Mouse (Mus musculus) heart, embryonic 10.5 days (tissue): ENCODE results near the gene Csrnp1. TPM values are rescaled to one million over a fixed set of nuclear protein-coding genes. Genes with fewer than 3 reads are reported as not detected.

Experiments
- DNase-seq: peaks from one replicate; pipeline ENCODE4 v3.0.0-alpha.2; 2017; ENCODE audit warnings: low spot score
- H3K27ac ChIP-seq: fragments of 300-500 bp; sonication (generic); 2 replicates; pipeline ENCODE4 v1.5.1; 2016; ENCODE audit warnings: mild to moderate bottlenecking
- H3K27me3 ChIP-seq: fragments of 300-500 bp; sonication (generic); 2 replicates; pipeline ENCODE4 v1.6.1; 2016; ENCODE audit warnings: mild to moderate bottlenecking; ENCODE audit not compliant: poor library complexity, insufficient read depth, severe bottlenecking
- H3K36me3 ChIP-seq: fragments of 300-500 bp; sonication (generic); 2 replicates; pipeline ENCODE4 v1.6.1; 2016; ENCODE audit warnings: mild to moderate bottlenecking, moderate library complexity
- H3K4me1 ChIP-seq: fragments of 300-500 bp; sonication (generic); 2 replicates; pipeline ENCODE4 v1.6.1; 2016; ENCODE audit warnings: mild to moderate bottlenecking
- H3K4me3 ChIP-seq: fragments of 300-500 bp; sonication (generic); 2 replicates; pipeline ENCODE4 v1.5.1; 2016; ENCODE audit warnings: mild to moderate bottlenecking, moderate library complexity
- H3K9me3 ChIP-seq: fragments of 300-500 bp; sonication (generic); 2 replicates; pipeline ENCODE4 v1.6.1; 2016; ENCODE audit warnings: mild to moderate bottlenecking, moderate library complexity
- WGBS: fragments of 180-500 bp; shearing (Covaris S2); methylation state at CpG from one replicate; pipeline ENCODE4 v1.1.7; 2016; 5-methylcytosine and 5-hydroxymethylcytosine counted together
- polyA plus RNA-seq: library from polyadenylated mRNA; unstranded; fragments of >200 nt; fragmentation: Nextera tagmentation; extraction: Ambion mirVana; gene quantifications from 2 replicates; pipeline ENCODE4 v1.2.1, GENCODE M21; 2016

Gene Csrnp1
- polyA plus RNA-seq: 7.5 and 8.0 TPM in 2 replicates

DNA sequence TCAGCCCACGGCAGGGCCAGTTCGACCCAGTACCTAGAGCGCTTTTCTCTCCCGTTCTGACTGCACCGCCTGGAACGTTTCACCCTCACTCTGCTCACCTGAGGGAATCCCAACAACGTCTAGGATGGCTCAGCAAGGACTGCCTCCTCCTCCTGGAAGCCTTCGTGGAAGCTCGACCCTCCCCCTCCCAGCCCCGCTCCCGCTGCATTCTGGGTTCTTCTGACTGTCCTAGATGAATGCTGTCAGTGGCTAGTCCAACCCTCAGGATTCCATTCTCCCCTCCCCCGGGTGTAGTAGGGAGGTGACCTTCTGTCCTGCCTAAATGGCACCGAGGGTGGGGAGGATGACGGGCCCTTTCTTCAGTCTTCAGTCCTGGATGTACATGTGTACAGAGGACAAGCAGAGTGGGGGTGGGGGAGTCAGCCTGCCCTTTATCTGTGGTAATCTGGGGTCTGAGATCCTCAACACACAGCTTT, at the start of gene Csrnp1:
Gene Csrnp1, minus strand, starts transcription at position 123 of the 476 bp plus-strand sequence.
- H3K4me1 ChIP-seq: peaks cover 53% of the 10 kb centered on the region
- DNase-seq: peak; percentile 88
- peak within 1 kb of the TSS; percentile 87 for H3K4me3 ChIP-seq
- WGBS: 4% methylated on average over 14 of the region's 14 CpGs
- no peaks in the 10 kb centered on the region for H3K9me3 ChIP-seq
- no peaks in the 10 kb centered on the region for H3K27me3 ChIP-seq
- peak within 1 kb of the TSS; percentile 94 for H3K27ac ChIP-seq
- H3K36me3 ChIP-seq: no peaks in the 10 kb centered on the region

DNA sequence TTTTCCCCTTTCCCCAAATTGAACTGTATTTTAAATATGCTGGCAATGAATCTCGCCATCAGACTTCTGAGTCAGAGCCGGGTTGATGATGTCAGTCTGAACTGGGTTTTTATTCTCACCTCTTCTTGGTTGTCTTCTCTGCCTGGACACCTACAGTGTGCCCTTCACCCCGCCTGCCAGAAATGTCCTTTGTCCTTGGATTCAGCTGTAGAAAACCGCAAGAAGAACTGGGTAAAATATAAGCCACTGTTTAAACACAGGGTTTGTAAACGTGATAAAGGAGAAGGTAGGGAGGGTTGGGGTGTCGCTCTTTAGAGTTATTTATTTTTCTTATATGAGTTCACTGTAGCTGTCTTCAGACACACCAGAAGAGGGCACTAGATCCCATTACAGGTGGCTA, 48.3 kb upstream of the Csrnp1 start:
- Histone ChIP-seq H3K27me3 (no peaks in the 10 kb centered on the region), H3K4me1 (peaks cover 7% of the 10 kb centered on the region), H3K36me3 (no peaks in the 10 kb centered on the region), H3K4me3 (no peak overlapping the region), H3K9me3 (no peaks in the 10 kb centered on the region), H3K27ac (no peak overlapping the region)
- DNase-seq: no peak
- 87% methylated on average over 6 of the region's 6 CpGs for WGBS

DNA sequence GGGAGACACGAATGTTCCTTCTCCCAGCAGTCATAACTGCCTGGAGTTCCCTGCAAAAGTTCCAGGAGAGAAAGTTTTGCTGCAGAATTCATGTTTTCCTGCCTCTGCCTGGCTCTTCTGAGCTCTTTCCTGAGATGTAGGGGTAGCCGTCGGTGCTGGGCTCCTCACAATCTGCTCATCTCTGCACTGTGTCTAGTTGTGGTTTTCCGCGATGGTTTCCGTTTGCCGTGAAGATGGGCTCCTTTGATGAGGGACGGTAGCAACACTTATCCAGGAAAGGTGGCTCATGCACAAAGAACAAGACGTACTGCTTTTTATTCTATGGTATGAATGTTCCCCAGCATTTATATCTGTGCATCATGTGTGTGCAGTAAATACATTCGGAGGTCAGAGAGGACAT, 46.0 kb upstream of the Csrnp1 start:
- Histone ChIP-seq H3K27ac (no peak overlapping the region), H3K9me3 (no peaks in the 10 kb centered on the region), H3K27me3 (no peaks in the 10 kb centered on the region), H3K36me3 (no peaks in the 10 kb centered on the region), H3K4me1 (peaks cover 26% of the 10 kb centered on the region), H3K4me3 (no peak overlapping the region)
- DNase-seq: no peak
- 81% methylated on average over 10 of the region's 10 CpGs for WGBS

DNA sequence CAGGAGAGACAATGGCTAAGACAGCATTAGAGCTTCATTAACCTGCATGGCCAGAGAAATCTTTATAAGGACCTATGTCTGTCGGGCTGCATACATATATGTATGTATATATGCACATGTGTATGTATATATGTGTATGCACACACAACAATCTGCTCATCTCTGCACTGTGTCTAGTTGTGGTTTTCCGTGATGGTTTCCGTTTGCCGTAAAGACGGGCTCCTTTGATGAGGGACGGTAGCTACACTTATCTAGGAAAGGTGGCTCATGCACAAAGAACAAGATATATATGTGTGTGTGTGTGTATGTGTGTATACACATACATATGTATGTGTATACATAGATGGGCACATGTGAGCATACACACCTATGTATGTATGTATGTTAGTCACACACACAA, 45.4 kb upstream of the Csrnp1 start:
- Histone ChIP-seq H3K27ac (no peak overlapping the region), H3K36me3 (no peaks in the 10 kb centered on the region), H3K27me3 (no peaks in the 10 kb centered on the region), H3K4me1 (peaks cover 32% of the 10 kb centered on the region), H3K9me3 (no peaks in the 10 kb centered on the region), H3K4me3 (no peak overlapping the region)
- DNase-seq: no peak
- 88% methylated on average over 6 of the region's 6 CpGs for WGBS

DNA sequence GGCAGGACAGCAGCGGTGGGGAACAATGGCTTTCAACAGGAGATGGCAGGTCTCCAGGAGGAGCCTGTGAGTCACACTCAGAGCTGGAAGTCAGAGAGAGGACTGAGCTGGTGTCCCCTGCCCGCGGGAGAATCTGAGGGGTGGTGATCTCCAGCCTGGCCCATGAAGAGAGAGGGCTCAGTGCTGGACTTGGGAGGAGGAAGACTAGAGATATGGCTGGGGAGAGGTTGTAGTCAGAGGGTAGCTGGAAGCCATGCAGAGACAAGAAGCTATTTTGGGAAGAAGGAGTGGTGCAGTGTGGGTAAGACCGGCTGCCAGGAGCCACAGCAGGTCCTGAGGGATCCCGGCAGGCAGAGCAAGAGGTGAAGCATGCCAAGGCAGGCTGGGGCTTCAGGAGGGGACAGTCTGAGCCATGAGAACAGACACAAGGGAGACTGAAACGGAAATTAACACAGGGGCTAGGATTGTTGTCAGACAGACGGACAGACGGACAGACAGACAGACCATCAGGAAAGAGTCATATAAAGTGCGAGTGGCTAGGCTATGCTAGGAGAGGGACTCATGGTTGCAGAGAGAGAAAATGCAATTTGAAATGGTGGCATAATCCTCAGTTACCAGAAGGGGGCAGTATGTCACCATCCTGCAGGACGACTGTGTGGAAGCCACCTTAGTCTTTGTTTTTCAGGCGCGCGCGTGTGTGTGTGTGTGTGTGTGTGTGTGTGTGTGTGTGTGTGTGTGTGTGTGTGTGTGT, 43.1 kb upstream of the Csrnp1 start:
- Histone ChIP-seq H3K27me3 (no peaks in the 10 kb centered on the region), H3K9me3 (no peaks in the 10 kb centered on the region), H3K4me1 (peaks cover 46% of the 10 kb centered on the region), H3K36me3 (no peaks in the 10 kb centered on the region), H3K27ac (peak overlapping the region; percentile 85), H3K4me3 (peak overlapping the region; percentile 15)
- no peak for DNase-seq
- WGBS: 23% methylated on average over 14 of the region's 14 CpGs

DNA sequence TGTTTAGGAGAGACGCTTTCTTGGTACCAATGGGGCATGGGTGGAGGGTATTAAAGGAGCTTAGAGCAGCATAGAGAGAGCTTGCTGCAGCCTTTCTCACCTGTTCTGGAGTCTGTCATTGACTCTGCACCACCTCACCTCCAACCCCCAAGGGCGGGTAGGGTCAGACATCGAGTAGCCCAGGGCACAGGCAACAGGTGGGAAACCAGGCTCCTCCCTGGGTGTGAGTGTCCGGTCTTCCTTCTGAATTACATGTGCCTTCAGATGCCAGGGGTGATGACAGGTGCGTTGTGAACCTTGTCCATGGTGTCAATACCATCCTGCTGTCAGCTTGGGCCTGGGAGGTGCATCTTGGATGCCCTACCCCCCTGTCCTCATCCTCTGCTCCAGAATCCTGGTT, 40.2 kb upstream of the Csrnp1 start:
- WGBS: 68% methylated on average over 5 of the region's 5 CpGs
- no peaks in the 10 kb centered on the region for H3K9me3 ChIP-seq
- no peak for DNase-seq
- H3K27ac ChIP-seq: peak overlapping the region; percentile 95
- H3K4me1 ChIP-seq: peaks cover 58% of the 10 kb centered on the region
- H3K27me3 ChIP-seq: no peaks in the 10 kb centered on the region
- H3K4me3 ChIP-seq: 0 out of 2 replicates have a peak overlapping the region, but pooled peaks have one; percentile 67
- peaks cover 3% of the 10 kb centered on the region for H3K36me3 ChIP-seq

DNA sequence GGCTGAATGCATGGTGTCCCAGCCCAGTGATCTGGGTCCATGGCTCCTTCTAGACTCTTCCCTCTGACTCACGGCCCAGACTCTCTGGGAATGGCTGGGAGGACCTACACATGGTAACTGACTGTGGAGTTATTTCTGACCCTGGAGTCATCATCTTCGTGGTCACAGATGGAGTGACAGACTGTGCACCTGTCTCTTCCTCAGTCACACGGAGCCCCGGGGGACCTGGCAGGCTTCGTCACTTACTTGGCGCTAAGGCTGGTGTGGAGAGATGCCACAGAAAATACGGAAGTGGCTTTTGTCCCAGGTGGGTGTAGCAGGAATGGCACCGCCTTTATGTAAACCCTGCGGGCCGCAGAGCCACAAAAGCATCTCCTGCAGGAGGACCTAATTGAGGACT, 39.7 kb upstream of the Csrnp1 start:
- peak overlapping the region; percentile 95 for H3K27ac ChIP-seq
- DNase-seq: no peak

DNA sequence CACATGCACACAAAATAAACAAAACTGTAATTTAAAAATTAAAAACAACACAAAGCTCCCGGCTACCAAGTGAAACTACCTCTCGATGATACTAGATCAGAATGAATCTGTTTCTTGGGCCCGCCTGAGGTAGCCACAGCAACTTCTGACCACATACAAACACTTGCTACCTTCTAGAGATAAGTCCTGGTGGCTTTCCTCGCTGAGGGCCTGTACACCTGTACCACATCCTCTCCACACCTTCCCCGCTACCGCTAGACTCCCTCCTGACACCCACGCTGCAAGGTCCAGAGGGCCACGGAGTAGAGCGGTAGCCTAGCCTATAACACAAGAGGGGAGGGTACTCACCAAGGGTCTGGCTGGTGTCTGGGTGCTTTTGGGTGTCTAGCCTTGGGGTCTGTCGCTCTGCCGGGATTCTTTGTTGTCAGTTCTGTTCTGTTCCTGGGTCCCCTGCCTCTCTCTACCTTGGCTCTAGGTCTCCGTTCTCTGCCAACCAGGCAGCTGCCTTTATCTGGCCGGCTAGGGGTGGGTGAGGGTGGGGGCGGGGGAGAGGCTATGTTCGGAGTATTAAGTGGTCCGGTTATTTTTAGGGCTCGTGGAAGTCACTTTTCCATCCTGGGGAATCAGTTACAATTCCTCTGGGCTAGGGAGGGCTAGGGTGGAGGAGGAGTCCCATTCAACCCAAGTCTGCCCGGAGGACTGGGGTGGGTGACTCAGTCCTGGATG, 38.8 kb upstream of the Csrnp1 start, which contains the start of gene Xirp1:
Gene Xirp1, minus strand, starts transcription at position 513 of the 726 bp plus-strand sequence.
- no peaks in the 10 kb centered on the region for H3K9me3 ChIP-seq
- H3K27ac ChIP-seq: peak within 1 kb of the TSS; percentile 95
- H3K36me3 ChIP-seq: peaks cover 17% of the 10 kb centered on the region
- 48% methylated on average over 18 of the region's 18 CpGs for WGBS
- DNase-seq: no peak
- H3K27me3 ChIP-seq: no peaks in the 10 kb centered on the region
- H3K4me3 ChIP-seq: peak within 1 kb of the TSS; percentile 67
- peaks cover 59% of the 10 kb centered on the region for H3K4me1 ChIP-seq

More for the DNA sequence above, 39.7 kb upstream of the Csrnp1 start:
- WGBS: 67% methylated on average over 10 of the region's 10 CpGs
- H3K27me3 ChIP-seq: no peaks in the 10 kb centered on the region
- peaks cover 62% of the 10 kb centered on the region for H3K4me1 ChIP-seq
- no peaks in the 10 kb centered on the region for H3K9me3 ChIP-seq
- H3K4me3 ChIP-seq: peak overlapping the region; percentile 67
- peaks cover 8% of the 10 kb centered on the region for H3K36me3 ChIP-seq

DNA sequence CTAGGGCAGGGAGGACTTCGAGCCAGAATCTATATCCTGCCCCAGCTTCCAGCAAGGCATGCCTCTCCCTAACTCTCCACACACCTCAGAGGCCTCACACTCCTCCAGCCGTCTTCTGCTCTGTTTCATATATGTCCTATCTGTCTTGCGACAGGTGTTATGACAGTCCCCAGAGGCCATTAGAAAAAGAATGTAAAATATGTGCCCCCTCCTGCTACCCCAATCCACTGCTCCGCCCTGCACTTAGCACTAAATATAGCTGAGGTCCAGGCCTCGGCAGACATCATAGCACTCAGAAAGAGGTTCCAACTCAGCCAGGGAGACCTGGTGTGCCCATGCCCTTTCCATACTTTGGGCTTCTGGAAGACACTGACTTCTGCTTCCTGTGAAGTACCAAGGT, 36.7 kb upstream of the Csrnp1 start:
- peaks cover 38% of the 10 kb centered on the region for H3K36me3 ChIP-seq
- H3K27ac ChIP-seq: peak overlapping the region; percentile 95
- WGBS: 27% methylated on average over 5 of the region's 5 CpGs
- peak; percentile 83 for DNase-seq
- no peaks in the 10 kb centered on the region for H3K27me3 ChIP-seq
- H3K4me3 ChIP-seq: peak overlapping the region; percentile 67
- H3K4me1 ChIP-seq: peaks cover 53% of the 10 kb centered on the region
- H3K9me3 ChIP-seq: no peaks in the 10 kb centered on the region

DNA sequence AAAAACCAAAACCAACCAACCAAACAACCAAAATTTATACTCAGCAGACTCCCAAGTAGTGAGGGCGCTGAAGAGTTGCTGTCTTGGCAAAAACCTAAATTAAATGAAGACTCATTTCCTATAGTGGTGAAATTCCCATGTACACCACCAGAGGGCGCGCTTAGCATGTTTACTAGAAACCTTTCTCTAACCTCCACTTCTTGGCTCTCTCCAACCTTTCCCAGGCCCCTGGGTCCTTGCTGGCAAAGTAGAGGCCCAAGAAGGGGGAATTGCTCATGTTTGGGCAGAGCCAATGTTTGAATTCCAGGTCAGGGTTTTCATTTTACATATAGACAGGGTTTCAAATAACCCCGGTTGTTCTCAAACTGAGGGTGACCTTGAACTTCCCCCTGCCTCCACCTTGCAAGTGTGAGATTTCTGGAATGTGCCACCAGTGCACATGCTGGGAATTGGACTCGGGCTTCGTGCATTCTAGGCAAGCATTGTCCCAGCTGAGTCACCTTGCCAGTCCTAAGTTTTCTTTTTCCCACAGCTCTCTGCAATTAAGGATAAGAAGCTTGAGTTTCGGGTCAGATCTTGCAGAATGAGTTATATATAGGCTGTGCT, 35.9 kb upstream of the Csrnp1 start:
- H3K9me3 ChIP-seq: no peaks in the 10 kb centered on the region
- H3K36me3 ChIP-seq: peaks cover 46% of the 10 kb centered on the region
- 24% methylated on average over 7 of the region's 7 CpGs for WGBS
- DNase-seq: no peak
- peak overlapping the region; percentile 67 for H3K4me3 ChIP-seq
- peaks cover 52% of the 10 kb centered on the region for H3K4me1 ChIP-seq
- H3K27ac ChIP-seq: peak overlapping the region; percentile 95
- H3K27me3 ChIP-seq: no peaks in the 10 kb centered on the region

DNA sequence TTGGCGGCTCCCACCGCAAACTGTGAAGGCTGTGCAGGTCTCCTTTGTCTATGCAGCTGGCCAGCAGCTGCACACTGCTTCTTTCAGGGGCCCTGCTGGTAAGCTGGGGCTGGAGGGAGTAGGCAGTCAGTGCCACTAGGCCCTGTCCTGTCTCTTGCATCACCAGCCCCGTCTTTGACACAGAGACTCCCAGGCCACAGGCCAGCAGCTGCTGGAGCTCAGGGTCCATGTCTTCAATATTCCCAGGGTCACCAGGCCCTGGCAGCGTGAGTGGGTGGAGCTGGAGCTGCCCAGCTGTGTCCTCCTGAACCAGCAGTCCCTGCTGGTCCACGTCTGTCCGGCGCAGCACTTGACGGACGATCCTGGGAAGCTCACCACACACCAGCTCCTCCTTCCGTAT, 32.5 kb upstream of the Csrnp1 start:
- peaks cover 78% of the 10 kb centered on the region for H3K36me3 ChIP-seq
- no peaks in the 10 kb centered on the region for H3K9me3 ChIP-seq
- WGBS: 73% methylated on average over 10 of the region's 10 CpGs

DNA sequence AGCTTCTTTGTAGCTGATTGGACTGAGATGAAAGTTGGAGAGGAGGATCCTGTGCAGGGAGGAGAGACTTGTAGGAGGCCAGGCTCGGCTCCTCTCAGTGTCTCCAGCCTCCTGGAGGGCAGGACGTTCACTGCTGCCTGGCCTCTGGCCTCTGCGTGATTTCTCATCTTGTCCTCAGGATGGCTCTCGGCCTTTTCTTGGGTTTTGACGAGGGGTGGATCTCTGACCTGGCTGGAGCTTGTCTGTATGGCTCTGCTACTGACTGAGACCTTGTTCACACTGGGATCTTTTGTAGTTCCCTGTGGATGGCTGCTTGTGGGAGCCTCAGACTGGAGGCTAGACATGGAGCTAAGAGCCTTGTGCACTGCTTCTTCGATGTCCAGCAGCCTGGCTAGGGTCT, 30.4 kb upstream of the Csrnp1 start:
- 59% methylated on average over 6 of the region's 6 CpGs for WGBS

More for the DNA sequence above, 32.5 kb upstream of the Csrnp1 start:
- Histone ChIP-seq H3K27me3 (no peaks in the 10 kb centered on the region), H3K4me1 (peaks cover 57% of the 10 kb centered on the region), H3K27ac (no peak overlapping the region), H3K4me3 (no peak overlapping the region)
- DNase-seq: no peak

More for the DNA sequence above, 30.4 kb upstream of the Csrnp1 start:
- no peak for DNase-seq
- Histone ChIP-seq H3K9me3 (no peaks in the 10 kb centered on the region), H3K36me3 (peaks cover 77% of the 10 kb centered on the region), H3K27ac (peak overlapping the region; percentile 47), H3K4me3 (no peak overlapping the region), H3K27me3 (no peaks in the 10 kb centered on the region), H3K4me1 (peaks cover 60% of the 10 kb centered on the region)
